Mouse (Mus musculus): ENCODE results near the gene Ly86. TPM values are rescaled to one million over a fixed set of nuclear protein-coding genes. Genes with fewer than 3 reads are reported as not detected.
A peak's percentile ranks its signal among the peaks of the same experiment; 100 is the strongest.

Ly86 gene
- total and polyA plus RNA-seq, 3 experiments: 2.1 to 4.5 (median 2.5) TPM

- 79% methylated on average over 2 of the region's 2 CpGs for WGBS
- no peaks in the 10 kb centered on the region for H3K79me2 ChIP-seq (replicated peaks; ENCODE audit: control insufficient read depth, insufficient read depth, low read length)
- intact Hi-C loops (cut with DNase I): no loop called here
- no peak overlapping the region for H3K9ac ChIP-seq (ENCODE audit: low read depth, low read length)
- no peaks in the 10 kb centered on the region for H3K4me1 ChIP-seq (ENCODE audit: control insufficient read depth, insufficient read depth, low read length)
- H3K4me3 ChIP-seq: no peak overlapping the region
- no peak for DNase-seq
- H3K36me3 ChIP-seq (ENCODE audit: control insufficient read depth, insufficient read depth, low read length): no peaks in the 10 kb centered on the region
- TF ChIP-seq EP300 (IDR thresholded peaks at IDR 0.05; ENCODE audit: insufficient read depth, low read depth, low read length) (no peak), POLR2A (IDR thresholded peaks at IDR 0.05; ENCODE audit: insufficient read depth, low read depth, low read length) (no peak), CTCF (IDR thresholded peaks at IDR 0.05) (no peak)
- no peaks in the 10 kb centered on the region for H3K27me3 ChIP-seq (ENCODE audit: control insufficient read depth, insufficient read depth, low read length)
- H3K27ac ChIP-seq: no peak overlapping the region
These were observed 58.7 kb downstream of the Ly86 start for GRCm38 (mm10) chr13:37403708-37404107.

GRCm38 (mm10) chr13:37415696-37416095, 70.7 kb downstream of the Ly86 start:
- no peak for TF ChIP-seq POLR2A (IDR thresholded peaks at IDR 0.05; ENCODE audit: insufficient read depth, low read depth, low read length)
- TF ChIP-seq CTCF (IDR thresholded peaks at IDR 0.05): no peak
- no peak for TF ChIP-seq EP300 (IDR thresholded peaks at IDR 0.05; ENCODE audit: insufficient read depth, low read depth, low read length)
- Histone ChIP-seq H3K36me3 (ENCODE audit: control insufficient read depth, insufficient read depth, low read length) (no peaks in the 10 kb centered on the region), H3K9ac (ENCODE audit: low read depth, low read length) (no peak overlapping the region), H3K27me3 (ENCODE audit: control insufficient read depth, insufficient read depth, low read length) (no peaks in the 10 kb centered on the region), H3K4me1 (ENCODE audit: control insufficient read depth, insufficient read depth, low read length) (no peaks in the 10 kb centered on the region), H3K79me2 (replicated peaks; ENCODE audit: control insufficient read depth, insufficient read depth, low read length) (no peaks in the 10 kb centered on the region), H3K4me3 (no peak overlapping the region), H3K27ac (no peak overlapping the region)
- DNase-seq: no peak
- 97% methylated on average over 1 of the region's 1 CpGs for WGBS
- intact Hi-C loops (cut with DNase I): no loop called here

- H3K27ac ChIP-seq: no peak overlapping the region
- no peaks in the 10 kb centered on the region for H3K36me3 ChIP-seq (ENCODE audit: control insufficient read depth, insufficient read depth, low read length)
- no peaks in the 10 kb centered on the region for H3K27me3 ChIP-seq (ENCODE audit: control insufficient read depth, insufficient read depth, low read length)
- DNase-seq: peak in 1 of 2 experiments; percentile 37
- intact Hi-C loops (cut with DNase I): no loop called here
- no peaks in the 10 kb centered on the region for H3K79me2 ChIP-seq (replicated peaks; ENCODE audit: control insufficient read depth, insufficient read depth, low read length)
- TF ChIP-seq CTCF (IDR thresholded peaks at IDR 0.05) (no peak), POLR2A (IDR thresholded peaks at IDR 0.05; ENCODE audit: insufficient read depth, low read depth, low read length) (no peak), EP300 (IDR thresholded peaks at IDR 0.05; ENCODE audit: insufficient read depth, low read depth, low read length) (no peak)
- H3K4me3 ChIP-seq: no peak overlapping the region
- H3K9ac ChIP-seq (ENCODE audit: low read depth, low read length): no peak overlapping the region
- WGBS: 67% methylated on average over 6 of the region's 6 CpGs
- H3K4me1 ChIP-seq (ENCODE audit: control insufficient read depth, insufficient read depth, low read length): no peaks in the 10 kb centered on the region
These were observed 78.4 kb downstream of the Ly86 start for GRCm38 (mm10) chr13:37423416-37423815.

GRCm38 (mm10) chr13:37424904-37425303, 79.9 kb downstream of the Ly86 start:
- Histone ChIP-seq H3K9ac (ENCODE audit: low read depth, low read length) (no peak overlapping the region), H3K4me3 (no peak overlapping the region), H3K27ac (no peak overlapping the region), H3K27me3 (ENCODE audit: control insufficient read depth, insufficient read depth, low read length) (no peaks in the 10 kb centered on the region), H3K79me2 (replicated peaks; ENCODE audit: control insufficient read depth, insufficient read depth, low read length) (no peaks in the 10 kb centered on the region), H3K4me1 (ENCODE audit: control insufficient read depth, insufficient read depth, low read length) (no peaks in the 10 kb centered on the region), H3K36me3 (ENCODE audit: control insufficient read depth, insufficient read depth, low read length) (no peaks in the 10 kb centered on the region)
- WGBS: 98% methylated on average over 6 of the region's 6 CpGs
- no peak for DNase-seq
- intact Hi-C loops (cut with DNase I): no loop called here
- TF ChIP-seq POLR2A (IDR thresholded peaks at IDR 0.05; ENCODE audit: insufficient read depth, low read depth, low read length) (no peak), CTCF (IDR thresholded peaks at IDR 0.05) (no peak), EP300 (IDR thresholded peaks at IDR 0.05; ENCODE audit: insufficient read depth, low read depth, low read length) (no peak)

GRCm38 (mm10) chr13:37425406-37425805, 80.4 kb downstream of the Ly86 start:
- no peak for TF ChIP-seq CTCF (IDR thresholded peaks at IDR 0.05)
- no peak for TF ChIP-seq POLR2A (IDR thresholded peaks at IDR 0.05; ENCODE audit: insufficient read depth, low read depth, low read length)
- TF ChIP-seq EP300 (IDR thresholded peaks at IDR 0.05; ENCODE audit: insufficient read depth, low read depth, low read length): no peak
- H3K79me2 ChIP-seq (replicated peaks; ENCODE audit: control insufficient read depth, insufficient read depth, low read length): no peaks in the 10 kb centered on the region
- DNase-seq: no peak
- H3K4me1 ChIP-seq (ENCODE audit: control insufficient read depth, insufficient read depth, low read length): no peaks in the 10 kb centered on the region
- no peak overlapping the region for H3K4me3 ChIP-seq
- intact Hi-C loops (cut with DNase I): no loop called here
- H3K36me3 ChIP-seq (ENCODE audit: control insufficient read depth, insufficient read depth, low read length): no peaks in the 10 kb centered on the region
- no peaks in the 10 kb centered on the region for H3K27me3 ChIP-seq (ENCODE audit: control insufficient read depth, insufficient read depth, low read length)
- no peak overlapping the region for H3K27ac ChIP-seq
- 62% methylated on average over 3 of the region's 3 CpGs for WGBS
- H3K9ac ChIP-seq (ENCODE audit: low read depth, low read length): no peak overlapping the region

GRCm38 (mm10) chr13:37426578-37427336, 81.7 kb downstream of the Ly86 start:
- Histone ChIP-seq H3K9ac (ENCODE audit: low read depth, low read length) (no peak overlapping the region), H3K27me3 (ENCODE audit: control insufficient read depth, insufficient read depth, low read length) (no peaks in the 10 kb centered on the region), H3K36me3 (ENCODE audit: control insufficient read depth, insufficient read depth, low read length) (no peaks in the 10 kb centered on the region), H3K4me3 (no peak overlapping the region), H3K4me1 (ENCODE audit: control insufficient read depth, insufficient read depth, low read length) (no peaks in the 10 kb centered on the region), H3K27ac (no peak overlapping the region), H3K79me2 (replicated peaks; ENCODE audit: control insufficient read depth, insufficient read depth, low read length) (no peaks in the 10 kb centered on the region)
- no peak for DNase-seq
- intact Hi-C loops (cut with DNase I): no loop called here
- WGBS: 74% methylated on average over 12 of the region's 12 CpGs
- TF ChIP-seq EP300 (IDR thresholded peaks at IDR 0.05; ENCODE audit: insufficient read depth, low read depth, low read length): no peak
- no peak for TF ChIP-seq CTCF (IDR thresholded peaks at IDR 0.05)
